ENCODE assay signal across 12 mouse cellular contexts in genomic region chr10:42221136-42221891, GRCm38 (mm10). TPM values are rescaled to one million over a fixed set of nuclear protein-coding genes. Genes with fewer than 3 reads are reported as not detected.
DNase-seq lines count a peak whose midpoint lies in the region; ATAC-seq and TF ChIP-seq lines count a peak whose summit lies in the region.
"Had no signal": no experiment of that assay in that cellular context is flagged by ENCODE, and none has a peak within 500 bp of the region (broad histone marks: within the 10 kb centered on the region; RNA-seq: fewer than 3 reads in every experiment).

No protein-coding gene starts in this region.

- H3K4me2 ChIP-seq in hindbrain, postnatal 0 days (ENCODE audit: low read depth, low read length) = 0 out of 2 replicates have a peak overlapping the region, but pooled peaks have one; percentile 5
- H3K4me2 ChIP-seq in embryonic facial prominence, embryonic 14.5 days (ENCODE audit: low read depth, low read length) = no peak overlapping the region
- H3K4me2 ChIP-seq: embryonic facial prominence, embryonic 15.5 days had no signal

- ATAC-seq in hindbrain, postnatal 0 days = no peak
- no peak for ATAC-seq in embryonic facial prominence, embryonic 14.5 days (ENCODE audit: low read depth)

- H3K9me3 ChIP-seq in hindbrain, postnatal 0 days (ENCODE audit: low read length) = no peaks in the 10 kb centered on the region
- H3K9me3 ChIP-seq in hindbrain, embryonic 10.5 days = no peaks in the 10 kb centered on the region
- no peaks in the 10 kb centered on the region for H3K9me3 ChIP-seq in embryonic facial prominence, embryonic 14.5 days (ENCODE audit: control insufficient read depth, low read length)
- H3K9me3 ChIP-seq: embryonic facial prominence, embryonic 15.5 days had no signal

- H3K27ac ChIP-seq in hindbrain, postnatal 0 days = no peak overlapping the region
- H3K27ac ChIP-seq in hindbrain, embryonic 10.5 days = no peak overlapping the region
- H3K27ac ChIP-seq in embryonic facial prominence, embryonic 14.5 days (replicated peaks; ENCODE audit: low read depth, low read length) = no peak overlapping the region
- H3K27ac ChIP-seq: embryonic facial prominence, embryonic 15.5 days had no signal

- WGBS in hindbrain, postnatal 0 days = 68% methylated on average over 19 of the region's 19 CpGs
- 83% methylated on average over 19 of the region's 19 CpGs for WGBS in hindbrain, embryonic 10.5 days
- WGBS in embryonic facial prominence, embryonic 14.5 days = 56% methylated on average over 19 of the region's 19 CpGs

- no peaks in the 10 kb centered on the region for H3K4me1 ChIP-seq in hindbrain, postnatal 0 days (ENCODE audit: insufficient read depth, low read length)
- H3K4me1 ChIP-seq in hindbrain, embryonic 10.5 days (replicated peaks) = peaks cover 29% of the 10 kb centered on the region
- H3K4me1 ChIP-seq in embryonic facial prominence, embryonic 14.5 days (ENCODE audit: control insufficient read depth, insufficient read depth, low read length) = no peaks in the 10 kb centered on the region; the same call in 1 of the 2 replicates

- H3K9ac ChIP-seq in hindbrain, postnatal 0 days (replicated peaks; ENCODE audit: low read length) = no peak overlapping the region
- H3K9ac ChIP-seq in embryonic facial prominence, embryonic 14.5 days (ENCODE audit: low read depth, low read length) = no peak overlapping the region
- H3K9ac ChIP-seq: embryonic facial prominence, embryonic 15.5 days had no signal

- DNase-seq in adrenal gland, adult 2 months = peak; percentile 48
- no peak for DNase-seq in adrenal gland, adult 18-20 months (ENCODE audit: low spot score in 2 of 2)
- DNase-seq in hindbrain, postnatal 0 days (ENCODE audit: low spot score) = no peak
- no peak for DNase-seq in hindbrain, embryonic 10.5 days (ENCODE audit: low spot score)
- peak; percentile 38 for DNase-seq in Muller cell, postnatal 12 days (ENCODE audit: inconsistent ontology term)
- peak; percentile 63 for DNase-seq in embryonic facial prominence, embryonic 14.5 days (ENCODE audit: low spot score)
- no peak for DNase-seq in MN1 (ENCODE audit: low spot score)
- no peak for DNase-seq in kidney, postnatal 25 days
- DNase-seq: cerebellum, adult 8-10 months; lung, postnatal 36 days; right cerebral cortex, postnatal 14 days had no signal

- no peaks in the 10 kb centered on the region for H3K27me3 ChIP-seq in hindbrain, postnatal 0 days (ENCODE audit: insufficient read depth, low read length)
- H3K27me3 ChIP-seq in hindbrain, embryonic 10.5 days (ENCODE audit: insufficient read depth, poor library complexity, severe bottlenecking) = no peaks in the 10 kb centered on the region
- no peaks in the 10 kb centered on the region for H3K27me3 ChIP-seq in embryonic facial prominence, embryonic 14.5 days (replicated peaks; ENCODE audit: control insufficient read depth, insufficient read depth, low read length)
- H3K27me3 ChIP-seq: embryonic facial prominence, embryonic 15.5 days had no signal

- TF ChIP-seq CTCF in hindbrain, postnatal 0 days (IDR thresholded peaks at IDR 0.05; ENCODE audit: low read depth) = no peak

- no peaks in the 10 kb centered on the region for H3K36me3 ChIP-seq in hindbrain, postnatal 0 days (ENCODE audit: insufficient read depth, low read length)
- H3K36me3 ChIP-seq in hindbrain, embryonic 10.5 days = no peaks in the 10 kb centered on the region
- H3K36me3 ChIP-seq in embryonic facial prominence, embryonic 14.5 days (ENCODE audit: control insufficient read depth, insufficient read depth, low read length) = no peaks in the 10 kb centered on the region

- H3K4me3 ChIP-seq in hindbrain, postnatal 0 days (ENCODE audit: low read length) = no peak overlapping the region
- H3K4me3 ChIP-seq in hindbrain, embryonic 10.5 days = no peak overlapping the region
- H3K4me3 ChIP-seq in embryonic facial prominence, embryonic 14.5 days (ENCODE audit: low read depth, low read length) = no peak overlapping the region
- H3K4me3 ChIP-seq: embryonic facial prominence, embryonic 15.5 days had no signal

RNA-seq across cellular contexts. Expression of gene Foxo3, which starts 55.2 kb away (rescaled TPM):
- 10 to 100 TPM; 39.7 to 55.6 TPM for total RNA-seq in adrenal gland, adult 2 months (2021)
- 53.3 and 76.1 TPM in 2 replicates for polyA plus RNA-seq in adrenal gland, adult 2 months (2012; rRNA removed)
- total RNA-seq in adrenal gland, adult 18-20 months (2021) = 10 to 100 TPM; 48.9 to 63.3 TPM
- 54.7 and 59.2 TPM in 2 replicates for total RNA-seq in hindbrain, postnatal 0 days (2014; rRNA removed)
- 8.4 and 8.6 TPM in 2 replicates for polyA plus RNA-seq in hindbrain, postnatal 0 days (2015; fragmentation: Nextera tagmentation; extraction: Ambion mirVana)
- 2.5 and 3.0 TPM in 2 replicates for polyA plus RNA-seq in hindbrain, embryonic 10.5 days (2016; fragmentation: Nextera tagmentation; extraction: Ambion mirVana)
- 10.4 and 12.3 TPM in 2 replicates for polyA plus RNA-seq in embryonic facial prominence, embryonic 14.5 days (2014; fragmentation: Nextera tagmentation; extraction: Ambion mirVana)

Comparison
In these comparisons a context has a peak if more than half of its experiments do, and no peak if none do; other contexts are left out.
1. DNase-seq: peak in adrenal gland, adult 2 months (single experiment), Muller cell, postnatal 12 days (single experiment) and embryonic facial prominence, embryonic 14.5 days (single experiment); none in adrenal gland, adult 18-20 months (0 of 2), hindbrain, postnatal 0 days (single experiment), hindbrain, embryonic 10.5 days (single experiment), MN1 (single experiment) and kidney, postnatal 25 days (0 of 2).